Mouse (Mus musculus) CH12F3 (cell line): ENCODE data around the gene Col6a6.
"Not testable (repeated sequence)": the region's sequence is repeated elsewhere in the genome, so short reads cannot be mapped to it uniquely, and the experiment has no call there.

ENCODE experiments used
- in situ Hi-C: fragments of 300-500 bp; cut with MboI; formaldehyde crosslinking; loops from 2 replicates; pipeline ENCODE4 v1.14.3; 2020; ENCODE audit warnings: low sequenced_read_pairs

Gene Col6a6

GRCm38 (mm10) chr9:105827791-105828385 lies at the start of gene Col6a6:
Gene Col6a6 (minus strand): TSS chr9:105828160.
- in situ Hi-C loops = no loop called here

- in situ Hi-C loops = no loop called here
These were observed 48.2 kb upstream of the Col6a6 start for GRCm38 (mm10) chr9:105876124-105876523.

GRCm38 (mm10) chr9:105871643-105872042 lies 43.7 kb upstream of the Col6a6 start:
- in situ Hi-C loops = no loop called here

GRCm38 (mm10) chr9:105857773-105858172 lies 29.8 kb upstream of the Col6a6 start:
- in situ Hi-C loops = no loop called here

DNA sequence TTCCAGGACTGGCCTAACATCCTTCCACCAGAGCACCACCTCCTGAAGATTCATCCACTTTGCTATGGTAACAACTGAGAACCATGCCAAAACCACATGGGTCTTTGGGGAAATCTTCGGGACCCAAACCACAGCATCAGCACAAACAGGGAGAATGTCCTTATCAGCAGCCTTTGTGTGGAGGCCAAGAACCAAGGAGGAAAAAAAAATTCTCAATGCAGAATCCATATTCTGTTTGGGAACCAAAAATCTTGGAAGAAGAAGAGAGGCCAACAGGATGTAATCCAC lies 24.8 kb upstream of the Col6a6 start:
- in situ Hi-C loops = no loop called here

GRCm38 (mm10) chr9:105852015-105852777 lies 24.2 kb upstream of the Col6a6 start:
- in situ Hi-C loops = no loop called here

DNA sequence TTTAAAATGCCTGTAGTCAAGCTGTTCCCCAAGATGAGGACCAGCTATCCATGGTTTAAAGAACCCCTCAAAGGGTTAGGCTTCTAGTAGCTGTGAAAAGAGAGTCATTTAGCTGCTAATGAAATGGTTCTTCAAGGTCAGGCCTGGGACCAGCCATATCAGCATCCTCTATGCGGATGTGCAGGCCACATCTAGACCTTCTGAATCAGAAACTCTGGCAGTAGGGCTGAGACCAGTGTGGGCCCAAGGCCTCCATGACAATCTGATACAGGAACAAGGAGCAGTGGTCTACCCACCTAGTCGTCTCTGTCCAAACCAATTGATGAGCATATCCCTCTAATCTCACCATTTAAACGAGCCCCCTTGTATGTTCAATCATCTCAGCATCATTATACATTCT lies 23.1 kb upstream of the Col6a6 start:
- in situ Hi-C loops = no loop called here

GRCm38 (mm10) chr9:105848396-105848795 lies 20.4 kb upstream of the Col6a6 start:
- in situ Hi-C loops = no loop called here

DNA sequence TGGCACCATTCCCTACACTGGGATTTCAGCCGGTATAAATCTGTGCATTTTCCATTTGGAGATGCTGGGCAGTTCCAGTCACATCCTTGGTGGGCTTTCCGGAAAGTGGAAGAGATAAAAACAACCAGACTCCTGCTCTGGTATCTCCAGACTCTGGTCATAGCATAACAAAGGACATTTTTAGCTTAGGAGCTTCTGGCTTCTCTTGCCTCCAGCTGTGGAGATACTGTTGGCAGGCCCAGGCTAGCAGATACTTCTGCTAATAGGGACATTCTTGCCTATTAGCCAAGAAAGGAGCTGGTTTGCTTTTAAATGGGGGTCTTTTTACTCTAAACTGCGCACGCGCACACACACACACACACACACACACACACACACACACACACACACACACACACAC lies 19.3 kb upstream of the Col6a6 start:
- in situ Hi-C loops = no loop called here

DNA sequence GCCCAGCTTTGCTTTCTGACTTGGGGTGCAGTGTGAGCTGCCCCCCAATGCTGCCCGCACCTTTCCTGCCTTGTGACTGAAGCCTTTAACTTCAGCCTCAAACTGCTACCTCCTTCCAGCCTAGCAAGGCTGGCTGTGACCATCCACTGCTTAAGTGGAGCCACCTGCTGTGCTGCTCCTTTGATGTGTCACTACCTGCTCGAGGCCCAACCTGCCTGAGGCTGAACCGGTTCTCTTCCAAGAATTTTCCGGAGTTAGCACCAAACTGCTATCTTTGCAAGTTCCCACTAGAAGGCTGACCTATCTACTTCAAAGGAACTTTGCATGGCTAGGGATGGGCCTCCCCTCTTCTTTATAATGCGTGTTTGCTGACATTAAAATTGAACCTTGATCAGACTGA lies 13.4 kb upstream of the Col6a6 start:
- in situ Hi-C loops = not testable (repeated sequence)

GRCm38 (mm10) chr9:105839147-105839515 lies 11.2 kb upstream of the Col6a6 start:
- in situ Hi-C loops = no loop called here

GRCm38 (mm10) chr9:105838396-105839146 lies 10.6 kb upstream of the Col6a6 start:
- in situ Hi-C loops = no loop called here

- in situ Hi-C loops = no loop called here
These were observed 7.6 kb upstream of the Col6a6 start for GRCm38 (mm10) chr9:105835587-105835986.

DNA sequence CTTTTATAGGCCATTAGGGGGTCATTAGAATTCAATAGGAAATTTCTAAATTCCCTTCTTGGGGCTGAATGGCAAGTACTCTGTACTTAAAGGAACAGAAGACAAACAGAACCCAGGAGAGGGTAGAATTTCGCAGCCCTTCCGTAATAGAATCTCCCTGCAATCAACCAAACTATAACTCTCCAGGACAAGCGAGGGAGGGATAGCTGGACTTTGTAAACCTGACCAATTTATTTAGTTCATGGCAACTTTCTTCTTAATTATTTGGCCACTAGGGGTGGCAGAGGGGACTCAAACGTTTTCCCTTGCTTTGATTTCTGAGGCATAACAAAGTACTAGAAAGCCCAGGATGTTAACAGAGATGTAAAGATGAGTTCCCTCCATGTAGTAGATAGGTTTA lies 6.8 kb upstream of the Col6a6 start:
- in situ Hi-C loops = no loop called here

- in situ Hi-C loops = no loop called here
These were observed 3.3 kb upstream of the Col6a6 start for GRCm38 (mm10) chr9:105831291-105831690.

GRCm38 (mm10) chr9:105827076-105827647 lies 798 bp downstream of the Col6a6 start:
- in situ Hi-C loops = no loop called here

DNA sequence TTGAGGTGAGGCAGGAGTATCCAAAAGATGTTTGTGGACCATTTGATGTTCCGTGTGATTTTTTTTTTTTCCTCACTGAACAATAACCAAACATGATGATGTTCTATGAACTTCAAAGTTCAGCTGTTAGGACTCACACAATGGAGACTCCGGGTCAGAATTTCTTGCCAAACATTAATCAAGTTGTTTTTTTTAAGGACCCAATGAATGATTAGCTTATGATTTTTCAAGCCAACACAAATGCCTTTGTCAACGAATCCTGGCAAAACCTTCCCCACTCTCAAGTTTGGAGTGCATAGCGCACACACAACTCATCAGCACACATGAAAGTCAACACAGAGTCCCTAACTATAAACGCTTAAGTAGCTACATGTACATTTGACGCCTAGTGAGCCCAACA lies 7.2 kb downstream of the Col6a6 start:
- in situ Hi-C loops = no loop called here

GRCm38 (mm10) chr9:105819155-105819709 lies 8.7 kb downstream of the Col6a6 start:
- in situ Hi-C loops = no loop called here

DNA sequence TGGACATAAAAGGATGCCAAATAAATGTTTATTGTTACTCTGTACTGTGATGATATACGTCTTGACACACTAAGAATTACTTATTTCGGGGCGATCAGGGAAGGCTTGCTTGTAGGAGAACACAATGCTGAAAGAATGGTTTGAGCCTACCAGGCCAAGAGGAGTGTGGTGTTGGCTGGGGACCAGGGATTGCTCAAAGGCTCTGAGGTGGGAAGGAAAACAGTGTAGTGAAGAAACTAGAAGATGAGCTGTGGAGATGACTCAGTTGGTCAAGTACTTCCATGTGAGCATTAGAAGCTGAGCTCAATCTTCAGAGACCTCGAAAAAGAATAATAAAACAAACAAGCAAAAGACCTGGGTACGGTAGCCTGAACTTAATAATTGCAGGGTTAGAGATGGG lies 13.5 kb downstream of the Col6a6 start:
- in situ Hi-C loops = no loop called here

- in situ Hi-C loops = no loop called here
These were observed 16.5 kb downstream of the Col6a6 start for GRCm38 (mm10) chr9:105811458-105811857.

- in situ Hi-C loops = no loop called here
These were observed 18.9 kb downstream of the Col6a6 start for GRCm38 (mm10) chr9:105808920-105809505.
